Mouse (Mus musculus): ENCODE data around the gene Hmcn1.

Hmcn1 gene

DNA sequence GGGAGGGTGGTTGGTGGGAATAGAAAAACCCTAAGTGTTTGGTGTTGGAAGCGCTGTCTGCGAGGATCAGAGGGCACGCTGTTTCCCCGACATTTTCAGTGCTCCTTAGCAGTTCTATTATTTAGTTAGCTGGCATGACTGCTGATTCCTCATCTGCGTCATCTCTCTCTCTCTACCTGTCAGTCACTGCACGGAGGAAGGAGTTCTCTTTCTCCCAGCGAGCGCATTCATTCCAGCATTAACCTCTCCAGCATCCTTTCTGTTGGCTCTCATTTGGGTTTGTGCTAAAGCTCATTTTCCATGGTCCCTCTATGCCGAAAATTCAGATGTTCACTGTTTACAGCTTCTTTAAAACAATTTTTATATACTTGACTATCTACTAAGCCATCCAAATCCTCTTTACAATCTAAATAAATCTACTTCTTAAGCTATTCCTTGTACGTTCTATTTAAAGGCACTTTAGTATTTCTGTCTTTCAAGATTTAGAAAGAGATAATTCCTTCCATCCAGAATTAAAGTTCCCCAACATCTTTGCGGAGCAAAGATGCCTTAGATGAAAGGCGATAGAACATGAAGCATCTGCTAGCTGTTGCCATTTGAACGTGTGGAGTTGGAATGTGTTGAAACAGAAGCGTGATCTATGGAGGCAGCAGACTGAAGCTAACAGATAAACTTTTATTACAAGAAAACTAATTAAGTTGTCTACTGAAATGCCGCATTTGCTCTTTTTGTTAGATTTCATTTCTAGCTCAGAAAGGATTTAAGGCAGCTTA lies 210.0 kb downstream of the Hmcn1 start:
- DNase-seq (ENCODE audit: low spot score) = no peak

DNA sequence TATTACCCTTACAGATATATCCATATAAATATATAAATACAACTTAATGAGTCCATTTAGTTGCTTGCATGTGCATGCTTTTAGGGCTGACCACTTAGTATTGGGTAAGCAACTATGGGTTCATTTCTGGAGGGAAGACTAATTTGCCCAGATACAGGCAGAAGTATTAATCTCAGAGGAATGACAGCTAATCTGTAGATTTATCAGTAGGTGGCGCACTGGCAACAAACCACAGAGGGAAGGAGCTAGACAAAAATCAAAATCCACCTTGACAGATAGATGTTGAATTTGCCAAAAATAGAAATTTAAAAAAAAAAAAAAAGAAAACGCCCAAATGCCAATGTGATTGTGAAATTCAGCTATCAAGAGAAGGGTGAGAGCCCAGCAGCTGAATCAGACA lies 213.3 kb downstream of the Hmcn1 start:
- DNase-seq (ENCODE audit: low spot score) = peak; percentile 52

DNA sequence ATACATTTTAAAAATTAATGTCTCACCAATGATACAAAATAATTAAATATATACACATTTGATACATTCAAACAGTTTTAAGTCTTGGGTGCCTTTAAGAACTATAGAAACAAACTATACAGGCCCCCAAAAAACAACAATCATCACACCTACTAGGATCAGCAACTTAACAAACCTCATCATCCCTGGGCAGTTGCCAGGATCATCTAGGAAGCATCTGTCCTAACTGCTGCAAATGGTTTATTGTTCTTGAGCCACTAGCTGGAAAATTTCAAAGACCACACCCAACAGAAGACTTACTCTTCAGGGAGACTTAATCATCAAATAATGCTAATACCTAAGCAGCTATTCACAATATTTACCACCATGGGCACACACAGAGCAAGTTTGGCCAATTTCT lies 216.5 kb downstream of the Hmcn1 start:
- DNase-seq (ENCODE audit: low spot score) = no peak

DNA sequence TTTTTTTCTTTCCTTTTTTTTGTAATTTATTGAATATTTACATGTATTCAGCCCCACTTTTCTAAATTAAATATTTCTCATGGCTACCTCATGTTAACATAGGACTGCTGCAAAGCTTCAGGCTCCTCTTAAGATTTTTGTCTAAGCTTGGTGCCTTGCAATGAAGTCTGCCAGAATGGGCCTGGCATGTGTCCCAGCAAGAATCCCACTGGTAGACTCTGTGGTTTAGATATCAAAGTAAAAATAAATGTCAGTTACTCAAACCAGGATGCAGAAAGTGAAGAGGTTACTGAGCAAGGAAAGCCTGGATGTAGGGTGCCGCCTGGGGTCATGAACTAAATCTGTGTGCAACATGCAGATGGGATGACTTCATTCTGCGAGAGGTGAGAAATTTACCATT lies 217.5 kb downstream of the Hmcn1 start:
- DNase-seq (ENCODE audit: low spot score) = no peak

DNA sequence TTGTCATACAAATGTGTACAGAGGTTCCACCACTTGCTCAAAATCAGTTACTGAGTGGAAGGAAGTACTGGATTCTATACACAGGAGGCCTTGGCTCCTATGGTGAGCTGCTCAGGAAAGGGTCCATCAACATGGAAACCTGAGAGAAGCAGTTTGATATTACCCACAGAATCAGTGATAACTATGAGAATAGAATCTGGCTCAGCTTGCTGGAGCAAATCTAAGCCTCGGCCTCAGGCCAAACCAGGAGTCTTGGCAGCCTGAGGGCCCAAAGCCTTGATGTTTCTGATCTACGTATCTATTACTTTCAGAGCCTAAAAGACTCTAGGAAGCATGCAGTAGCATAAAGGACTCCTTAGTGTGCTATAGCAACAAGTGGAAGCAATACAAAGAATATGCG lies 220.3 kb downstream of the Hmcn1 start:
- DNase-seq (ENCODE audit: low spot score) = no peak

DNA sequence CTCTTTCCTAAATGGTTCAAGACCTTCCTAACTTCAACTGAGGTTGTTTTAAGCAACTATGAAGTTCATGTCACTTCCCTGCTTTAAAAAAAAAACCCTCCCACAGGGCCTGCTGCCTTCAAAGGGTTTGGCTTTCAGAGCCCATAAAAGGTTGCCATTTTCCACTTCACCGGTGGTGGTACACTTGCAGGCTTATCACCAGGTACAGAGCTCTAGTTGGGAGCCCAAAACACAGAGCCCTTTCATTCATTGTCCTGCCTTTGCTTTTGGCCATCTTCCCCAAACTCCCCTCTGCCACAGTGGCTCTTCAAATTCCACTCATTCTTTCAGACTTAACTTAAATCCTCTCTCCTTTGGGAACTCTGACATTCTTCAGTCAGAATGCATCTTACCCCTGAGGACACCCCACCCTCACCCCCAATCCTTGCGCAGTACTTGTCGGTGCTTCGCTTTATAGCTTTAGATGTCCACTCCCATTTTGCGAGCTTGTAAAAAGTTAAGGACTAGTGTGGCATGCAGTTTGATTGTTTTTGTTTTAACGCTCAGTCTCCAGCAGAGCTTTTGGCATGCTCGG lies 222.2 kb downstream of the Hmcn1 start:
- no peak for DNase-seq (ENCODE audit: low spot score)

DNA sequence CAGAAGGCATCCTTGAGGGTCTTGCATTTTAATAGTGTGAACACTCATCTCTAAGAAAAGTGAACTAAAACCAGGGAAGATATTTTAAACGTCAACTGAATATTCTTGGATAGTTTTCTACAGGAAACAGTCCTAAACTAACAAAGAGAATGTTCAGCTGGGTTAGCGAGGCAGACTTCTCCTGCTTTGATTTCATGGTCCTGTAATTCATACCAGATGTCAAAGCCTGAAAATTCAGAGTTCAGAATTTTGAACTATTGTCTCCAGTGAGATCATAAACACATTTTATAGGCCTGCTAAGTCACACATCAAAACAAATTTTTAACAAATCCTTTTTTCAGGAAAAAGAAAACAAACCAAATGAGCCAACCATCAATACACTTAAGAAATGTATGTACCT lies 223.4 kb downstream of the Hmcn1 start:
- DNase-seq (ENCODE audit: low spot score) = no peak

DNA sequence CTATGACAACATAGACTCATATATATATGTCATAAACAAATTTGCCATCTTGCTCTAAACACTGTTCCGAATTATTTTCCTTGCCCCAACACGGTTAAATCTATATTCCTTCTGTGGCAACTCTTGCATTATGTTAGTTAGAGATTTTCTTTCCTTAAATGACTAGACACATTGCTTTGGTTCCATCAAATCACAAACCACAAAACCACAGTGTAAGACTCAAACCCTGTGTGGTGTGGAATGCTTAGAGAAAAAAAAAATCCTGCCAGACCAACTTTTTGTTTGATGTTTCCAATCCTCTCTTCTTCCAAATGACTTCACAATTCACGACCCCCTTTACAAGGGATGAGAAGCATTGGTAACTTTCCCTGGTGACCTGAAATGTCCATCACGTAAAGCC lies 231.6 kb downstream of the Hmcn1 start:
- DNase-seq (ENCODE audit: low spot score) = no peak

DNA sequence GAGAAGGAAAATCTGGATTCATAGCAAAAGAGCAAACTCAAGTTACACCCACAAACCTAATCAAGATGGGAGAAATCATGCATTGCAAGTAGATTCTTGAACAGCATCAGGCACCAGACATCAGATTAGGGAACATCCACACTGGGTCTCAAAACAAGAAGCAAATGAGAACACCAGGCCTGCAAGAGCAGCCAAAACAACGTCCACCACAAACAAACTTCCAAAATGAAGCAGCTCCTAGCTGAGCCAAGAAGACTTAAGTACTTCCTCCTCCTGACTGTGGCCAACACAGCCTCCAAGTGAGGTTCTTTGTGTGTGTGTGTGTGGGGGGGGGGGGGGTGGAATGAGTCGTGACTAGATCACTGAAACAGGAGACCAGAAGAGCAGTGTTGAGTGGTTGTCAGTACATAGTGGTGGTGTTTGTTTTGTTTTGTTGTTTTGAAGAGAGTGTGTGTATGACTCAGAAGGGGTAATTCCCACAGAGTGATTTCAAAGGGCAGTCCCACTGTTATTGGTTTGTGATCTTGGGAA lies 232.4 kb downstream of the Hmcn1 start:
- no peak for DNase-seq (ENCODE audit: low spot score)

DNA sequence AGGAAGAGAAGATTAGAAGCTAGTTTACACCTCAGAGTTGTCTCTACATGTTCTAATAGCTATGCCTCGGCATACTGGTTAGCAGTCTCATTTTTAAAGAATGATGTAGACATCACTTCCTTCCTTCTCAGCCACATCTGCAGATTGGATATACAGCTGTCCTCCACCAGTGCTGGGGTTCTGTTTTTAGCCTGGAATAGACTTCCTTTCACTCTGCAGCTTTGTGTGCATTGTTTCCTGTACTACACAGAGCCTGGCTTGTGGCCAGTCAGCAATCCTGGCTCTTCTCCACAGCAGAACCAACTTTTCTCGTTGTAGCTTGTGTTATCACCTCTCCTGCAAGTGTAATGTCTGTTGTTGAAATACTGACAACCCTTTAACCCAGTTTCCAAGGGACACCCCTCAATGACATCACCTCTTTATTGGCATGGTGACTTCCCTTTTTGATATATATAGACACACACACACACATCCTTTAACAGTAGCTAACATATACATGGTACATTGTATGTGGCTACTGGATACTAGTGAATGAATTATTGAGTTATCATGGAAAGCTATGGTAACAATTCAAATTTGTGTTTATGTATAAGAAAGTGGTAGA lies 233.7 kb downstream of the Hmcn1 start:
- DNase-seq (ENCODE audit: low spot score) = no peak

DNA sequence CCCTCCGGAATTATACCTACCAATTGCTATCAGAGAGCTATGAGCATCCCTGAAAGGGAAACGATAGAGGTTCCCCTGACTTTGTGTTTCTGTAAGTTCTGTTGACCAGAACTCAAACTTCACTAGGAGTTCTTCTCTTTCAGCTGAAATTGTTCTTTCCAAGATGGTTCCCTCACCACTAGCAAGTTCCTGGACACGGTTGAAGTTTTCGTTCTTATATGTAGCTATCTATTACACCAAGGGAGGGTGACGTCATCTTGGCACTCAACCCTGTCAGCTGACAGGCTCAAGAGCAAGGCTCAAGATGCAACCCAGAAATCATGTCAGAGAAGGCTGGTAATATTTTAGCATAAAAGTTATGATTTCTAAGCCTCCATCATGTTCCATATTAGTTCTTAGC lies 239.3 kb downstream of the Hmcn1 start:
- DNase-seq (ENCODE audit: low spot score) = no peak

DNA sequence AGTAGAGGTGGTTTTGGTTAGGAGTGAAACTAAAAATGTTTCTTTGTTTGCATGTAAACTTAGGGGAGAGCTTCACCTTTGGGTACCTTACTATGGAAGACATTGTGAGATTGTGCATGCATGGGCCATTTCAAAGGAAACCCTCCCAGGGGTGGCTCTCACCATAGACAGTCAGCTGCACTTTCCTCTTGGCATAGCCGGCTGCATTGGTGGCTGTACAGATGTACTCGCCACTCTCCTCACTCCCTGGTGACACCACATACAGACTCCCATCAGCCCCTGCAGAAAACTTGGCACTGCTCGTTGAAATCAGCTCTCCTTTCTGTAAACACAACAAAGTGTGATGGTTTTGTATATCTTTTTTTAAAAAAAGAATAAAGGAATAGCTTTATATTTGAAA lies 244.5 kb downstream of the Hmcn1 start:
- DNase-seq (ENCODE audit: low spot score) = no peak

DNA sequence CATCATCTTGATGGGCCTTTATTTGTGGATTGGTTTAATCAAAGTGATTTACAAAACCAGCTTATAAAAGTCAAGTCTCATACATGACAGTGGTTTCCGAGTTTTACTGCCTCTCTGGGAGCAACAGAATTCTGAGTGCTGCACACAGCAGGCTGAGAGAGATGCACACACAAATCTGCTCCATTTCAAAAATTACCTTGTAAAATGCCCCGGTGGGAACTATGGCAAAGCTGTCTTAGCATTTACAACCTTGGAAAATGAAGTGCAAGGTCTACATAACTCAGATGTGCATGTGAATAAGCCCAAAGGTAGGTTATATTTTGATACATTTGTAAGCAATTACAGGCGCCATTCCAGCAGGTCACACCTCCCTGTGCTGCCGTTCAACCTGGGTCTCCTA lies 245.5 kb downstream of the Hmcn1 start:
- DNase-seq (ENCODE audit: low spot score) = no peak

DNA sequence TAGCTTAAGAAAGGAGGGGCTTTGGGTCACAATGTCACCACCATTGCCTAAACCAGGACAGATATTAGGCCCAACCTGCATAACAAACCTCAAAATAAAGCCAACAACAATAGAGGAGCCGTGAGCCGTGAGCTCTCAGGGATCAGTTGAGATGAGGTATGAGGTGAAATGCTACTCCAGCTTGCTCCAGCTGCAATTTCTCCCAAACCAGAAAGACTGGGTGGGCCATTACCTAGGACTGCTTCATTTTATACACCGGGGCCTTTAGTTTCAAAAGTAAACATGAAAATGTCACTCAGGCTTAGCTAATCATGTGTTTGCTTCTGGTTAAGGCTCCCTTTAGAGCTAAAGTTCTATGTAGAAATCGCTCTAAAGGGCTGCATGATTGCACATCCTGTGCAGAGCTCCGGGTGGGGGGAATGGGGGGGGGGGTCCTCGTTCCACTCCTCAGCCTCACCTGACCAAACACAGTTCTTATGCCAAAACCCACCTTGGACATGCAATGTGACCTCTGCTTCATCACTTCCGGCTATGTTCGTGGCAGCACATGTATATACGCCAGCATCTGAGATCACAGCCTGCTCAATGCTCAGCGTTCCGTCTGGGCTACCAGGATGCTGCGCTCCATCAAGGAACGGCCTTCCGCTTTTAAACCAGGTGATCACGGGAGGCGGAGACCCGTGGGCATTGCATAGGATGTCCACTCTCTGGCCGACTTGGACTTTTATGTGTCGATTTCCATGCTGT lies 250.0 kb downstream of the Hmcn1 start:
- DNase-seq (ENCODE audit: low spot score) = no peak

DNA sequence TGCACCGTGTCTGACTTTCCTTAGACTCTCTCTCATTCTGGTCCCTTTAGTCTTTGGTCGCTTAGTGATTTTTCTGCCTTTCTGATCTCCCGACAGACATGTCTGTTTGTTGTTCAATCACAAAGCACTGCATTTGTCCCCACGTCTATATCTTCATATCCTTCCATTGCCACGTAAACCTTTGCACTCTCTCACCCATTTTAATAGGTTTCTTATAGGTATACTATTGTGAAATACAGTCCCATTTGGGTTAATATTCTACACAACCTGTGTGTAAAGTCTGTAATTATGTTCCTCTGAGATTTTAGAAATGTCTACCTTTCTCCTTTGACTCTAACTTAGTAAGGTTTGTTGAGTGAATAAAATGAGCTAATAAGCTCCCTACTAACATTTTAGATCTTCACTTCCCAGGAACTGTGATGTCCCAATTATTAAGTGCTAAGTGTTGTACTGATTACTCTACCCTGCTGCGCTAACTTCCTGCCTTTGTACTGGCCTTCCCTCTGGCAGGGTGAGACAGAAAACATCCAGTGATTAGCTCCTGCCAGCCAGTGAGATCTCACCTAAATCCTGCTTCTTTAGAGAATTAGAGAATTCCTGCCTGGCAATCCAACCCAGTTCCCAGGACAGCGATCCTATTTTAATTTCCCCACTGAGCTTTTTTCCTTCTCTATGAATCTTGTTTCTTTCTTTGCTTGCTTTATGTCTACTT lies 250.7 kb downstream of the Hmcn1 start:
- DNase-seq (ENCODE audit: low spot score) = no peak

DNA sequence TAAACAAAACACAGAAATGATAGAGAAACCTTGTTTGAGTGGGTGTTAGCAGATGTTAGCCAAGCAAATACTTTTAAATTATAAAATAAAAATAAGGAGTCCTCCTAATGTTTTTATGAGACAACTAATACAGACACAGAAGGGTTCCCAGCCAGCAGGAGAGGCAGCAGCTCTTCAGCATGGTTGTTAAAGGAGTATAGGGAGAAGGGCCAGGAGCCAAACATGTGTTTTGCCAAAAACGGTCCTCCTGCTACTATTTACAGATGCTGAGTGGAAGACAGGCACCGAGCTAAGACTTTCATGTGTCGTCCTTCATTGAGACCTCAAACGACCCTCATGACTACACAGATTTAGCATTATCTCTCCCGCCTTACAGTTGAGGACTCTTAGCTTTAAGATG lies 281.8 kb downstream of the Hmcn1 start:
- DNase-seq (ENCODE audit: low spot score) = no peak

DNA sequence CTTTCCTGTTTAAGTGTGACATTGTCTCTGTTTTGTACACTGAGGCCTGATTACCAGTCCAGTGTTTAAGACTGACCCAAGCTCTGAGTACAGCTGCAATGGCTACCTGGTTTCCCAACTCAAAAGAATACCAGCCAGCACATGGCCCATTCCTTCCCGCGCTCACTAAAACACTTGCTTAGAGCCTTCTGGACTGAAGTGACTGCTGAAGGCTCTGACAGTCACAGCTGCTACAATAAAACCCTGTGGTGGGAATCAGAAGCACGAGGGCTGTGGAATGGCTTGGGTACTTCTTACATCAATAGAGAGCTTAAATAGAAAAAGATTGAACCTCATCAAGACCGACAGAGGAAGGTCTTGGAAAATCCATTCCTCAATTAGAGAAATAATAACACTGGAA lies 286.7 kb downstream of the Hmcn1 start:
- no peak for DNase-seq (ENCODE audit: low spot score)

DNA sequence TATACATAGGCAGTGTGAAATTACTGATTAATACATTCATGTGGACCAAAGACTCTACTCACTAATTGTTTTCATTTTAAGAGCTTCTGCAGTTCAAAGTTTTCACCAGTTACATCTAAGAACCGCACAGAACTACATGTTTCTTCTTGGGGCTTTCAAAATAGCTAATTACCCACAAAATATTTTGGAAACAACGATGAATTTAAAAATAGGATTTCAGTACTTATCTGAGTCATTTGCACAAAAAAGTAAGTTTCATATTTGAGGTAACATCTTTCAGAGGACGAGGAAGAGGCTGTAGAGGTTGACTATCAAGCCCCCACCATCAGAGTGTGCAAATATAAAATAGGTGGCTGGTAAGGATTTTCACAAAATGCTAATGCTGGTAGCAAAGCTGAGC lies 295.5 kb downstream of the Hmcn1 start:
- DNase-seq (ENCODE audit: low spot score) = no peak

DNA sequence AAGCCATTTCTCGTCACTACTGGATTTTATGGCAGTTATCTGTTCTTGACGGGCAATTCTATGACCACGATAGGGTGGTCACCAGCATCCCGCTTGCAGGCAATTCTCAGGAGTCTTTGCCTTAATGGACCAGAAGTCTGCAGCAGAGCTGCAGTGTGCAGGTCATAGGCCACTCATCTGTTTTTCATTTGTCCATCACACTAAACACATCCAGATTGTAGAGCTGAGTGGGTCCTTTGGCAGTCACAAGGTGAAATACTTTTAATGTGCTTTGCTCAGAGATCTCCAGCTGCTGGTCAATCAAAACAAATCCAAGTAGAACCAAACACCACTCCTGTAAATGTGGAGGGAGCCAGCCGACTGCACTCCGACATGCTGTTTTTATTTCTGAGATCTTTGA lies 311.2 kb downstream of the Hmcn1 start:
- DNase-seq (ENCODE audit: low spot score) = no peak

DNA sequence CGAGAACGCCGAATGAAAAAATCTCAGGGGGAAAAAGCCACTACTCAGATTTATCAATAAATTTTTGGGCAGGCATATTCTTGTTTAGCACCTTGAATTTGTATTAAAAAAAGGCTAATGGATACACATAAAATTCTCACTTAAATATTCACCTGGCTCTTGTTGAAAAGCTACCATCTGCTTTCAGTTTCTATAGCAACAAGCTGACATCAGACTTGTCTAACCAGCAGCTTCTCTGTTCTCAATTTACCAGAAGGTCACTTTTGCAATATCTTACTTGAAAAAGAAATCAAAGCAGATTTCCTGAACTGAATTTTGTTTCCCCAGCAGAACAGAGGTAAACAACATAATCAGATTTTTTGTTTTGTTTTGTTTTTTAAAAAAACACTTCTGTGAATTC lies 311.8 kb downstream of the Hmcn1 start:
- DNase-seq (ENCODE audit: low spot score) = no peak

DNA sequence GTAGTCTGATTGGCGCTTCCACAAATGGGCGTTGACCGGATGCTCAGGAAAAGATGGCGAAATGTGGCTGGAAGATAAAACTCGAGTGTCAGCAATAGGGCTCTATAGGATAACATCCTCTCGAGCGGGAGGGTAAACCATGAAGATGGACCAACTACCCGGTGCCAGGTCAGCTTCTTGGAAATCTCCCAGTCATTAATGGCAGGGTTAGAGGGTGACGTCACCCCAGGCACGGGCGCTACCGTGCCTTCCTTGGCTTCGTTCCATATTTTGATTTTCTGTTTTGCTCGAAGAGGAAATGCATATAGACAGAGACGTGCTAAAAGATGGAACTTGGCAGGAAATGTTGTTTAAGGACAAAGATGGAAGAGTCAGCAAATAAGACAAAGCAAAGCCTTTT lies 312.2 kb downstream of the Hmcn1 start:
- no peak for DNase-seq (ENCODE audit: low spot score)

DNA sequence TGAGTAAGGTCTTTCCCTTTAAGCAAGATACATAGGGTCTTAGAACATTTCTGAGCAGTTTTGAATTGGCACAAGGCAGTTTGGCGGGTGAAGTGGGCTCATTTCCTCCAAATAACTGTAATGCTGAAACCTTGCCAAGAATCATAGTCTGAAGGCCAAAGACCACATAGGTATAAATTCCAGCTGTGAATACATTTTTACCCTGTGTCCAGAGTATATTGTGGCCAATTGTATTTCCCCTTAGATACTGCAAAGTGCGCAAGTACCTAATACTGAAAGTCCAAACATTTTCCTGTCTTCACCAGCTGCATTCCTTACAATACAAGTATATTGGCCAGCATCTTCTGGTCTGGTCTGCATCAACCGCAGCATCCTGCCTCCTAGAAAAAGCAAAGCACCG lies 312.9 kb downstream of the Hmcn1 start:
- DNase-seq (ENCODE audit: low spot score) = no peak

All from retina, embryonic 14.5 days (tissue).